Mouse (Mus musculus): ENCODE data around the gene Anp32a.

GRCm38 (mm10) chr9:62406423-62407013, 65.4 kb downstream of the Anp32a start:
- TF ChIP-seq CTCF (IDR thresholded peaks at IDR 0.05; ENCODE audit: control insufficient read depth, insufficient read depth, insufficient read length) (no peak), CEBPB (IDR thresholded peaks at IDR 0.05; ENCODE audit: low read depth) (no peak), USF1 (IDR thresholded peaks at IDR 0.05; ENCODE audit: low read depth) (no peak), MAX (IDR thresholded peaks at IDR 0.05) (no peak), FOSL1 (IDR thresholded peaks at IDR 0.05; ENCODE audit: insufficient read depth, low read length, poor library complexity, severe bottlenecking) (no peak)

Measured in C2C12 (cell line).